Mouse (Mus musculus) erythroblast, embryonic 14.5 days (primary cell): Measurements from ENCODE around the gene Copg1. TPM values are rescaled to one million over a fixed set of nuclear protein-coding genes. Genes with fewer than 3 reads are reported as not detected.
A peak's percentile ranks its signal among the peaks of the same experiment; 100 is the strongest.

Experiments
- H3K27me3 ChIP-seq: 2 replicates; pipeline ENCODE4 v1.6.1; 2012; ENCODE audit warnings: inconsistent platforms; ENCODE audit not compliant: control insufficient read depth
- H3K36me3 ChIP-seq: 2 replicates; pipeline ENCODE4 v1.6.1; 2012; ENCODE audit warnings: mild to moderate bottlenecking, inconsistent platforms; ENCODE audit not compliant: control insufficient read depth
- H3K4me1 ChIP-seq: 2 replicates; pipeline ENCODE4 v1.6.1; 2012; ENCODE audit warnings: inconsistent platforms; ENCODE audit not compliant: control insufficient read depth
- H3K4me3 ChIP-seq: replicated peaks from 2 replicates; pipeline ENCODE3; 2012; ENCODE audit warnings: moderate library complexity, mild to moderate bottlenecking, inconsistent platforms
- H3K9me3 ChIP-seq: 2 replicates; pipeline ENCODE4 v1.6.1; 2012; ENCODE audit warnings: low read length, inconsistent platforms, mixed read lengths; ENCODE audit not compliant: control insufficient read depth
- GATA1 ChIP-seq: IDR thresholded peaks from 2 replicates; pipeline ENCODE4 v1.6.1; 2012; ENCODE audit warnings: low read length, inconsistent platforms, mixed read lengths
- TAL1 ChIP-seq: IDR thresholded peaks from 3 replicates; pipeline ENCODE4 v1.6.1; 2012; ENCODE audit warnings: low read length, inconsistent platforms, mixed read lengths
- polyA plus RNA-seq: library from polyadenylated mRNA; stranded (reverse); fragments of >175 nt; gene quantifications from 2 replicates; pipeline ENCODE4 v1.2.3, GENCODE M21; 2012

Copg1 gene
- 0.85 and 1.3 TPM in 2 replicates for polyA plus RNA-seq

GRCm38 (mm10) chr6:87887594-87888233, at the start of gene Copg1:
Copg1 (plus strand) TSS chr6:87887814.
- TF ChIP-seq TAL1 (no peak), GATA1 (no peak)
- Histone ChIP-seq H3K36me3 (peaks cover 42% of the 10 kb centered on the region), H3K4me3 (peak within 1 kb of the TSS; percentile 78), H3K27me3 (peaks cover 2% of the 10 kb centered on the region; the same call in 1 of the 2 replicates), H3K9me3 (no peaks in the 10 kb centered on the region), H3K4me1 (peaks cover 21% of the 10 kb centered on the region)

- TF ChIP-seq GATA1: no peak
- no peak for TF ChIP-seq TAL1
- peaks cover 69% of the 10 kb centered on the region for H3K36me3 ChIP-seq
These were observed 48.9 kb upstream of the Copg1 start, which contains the start of gene Isy1 for GRCm38 (mm10) chr6:87838551-87839197. Isy1 (minus strand) TSS chr6:87838798.

GRCm38 (mm10) chr6:87839797-87840341, 47.7 kb upstream of the Copg1 start:
- H3K9me3 ChIP-seq: no peaks in the 10 kb centered on the region
- H3K4me1 ChIP-seq: peaks cover 53% of the 10 kb centered on the region
- TF ChIP-seq GATA1: no peak
- no peak for TF ChIP-seq TAL1
- no peaks in the 10 kb centered on the region for H3K27me3 ChIP-seq
- H3K36me3 ChIP-seq: peaks cover 70% of the 10 kb centered on the region
- H3K4me3 ChIP-seq: peak overlapping the region; percentile 80

More at GRCm38 (mm10) chr6:87838551-87839197, 48.9 kb upstream of the Copg1 start, which contains the start of gene Isy1:
- H3K4me3 ChIP-seq: peak within 1 kb of the TSS; percentile 80
- peaks cover 50% of the 10 kb centered on the region for H3K4me1 ChIP-seq
- no peaks in the 10 kb centered on the region for H3K9me3 ChIP-seq
- no peaks in the 10 kb centered on the region for H3K27me3 ChIP-seq

- TF ChIP-seq TAL1: no peak
- Histone ChIP-seq H3K9me3 (no peaks in the 10 kb centered on the region), H3K4me1 (peaks cover 53% of the 10 kb centered on the region), H3K4me3 (no peak overlapping the region), H3K27me3 (no peaks in the 10 kb centered on the region), H3K36me3 (peaks cover 73% of the 10 kb centered on the region)
These were observed 46.0 kb upstream of the Copg1 start for GRCm38 (mm10) chr6:87841635-87842034.

GRCm38 (mm10) chr6:87842254-87842653, 45.4 kb upstream of the Copg1 start:
- Histone ChIP-seq H3K4me3 (no peak overlapping the region), H3K27me3 (no peaks in the 10 kb centered on the region), H3K9me3 (no peaks in the 10 kb centered on the region), H3K36me3 (peaks cover 75% of the 10 kb centered on the region), H3K4me1 (peaks cover 51% of the 10 kb centered on the region)
- TF ChIP-seq GATA1: no peak
- TF ChIP-seq TAL1: no peak

GRCm38 (mm10) chr6:87845031-87845695, 42.5 kb upstream of the Copg1 start:
- Histone ChIP-seq H3K4me3 (no peak overlapping the region), H3K36me3 (peaks cover 93% of the 10 kb centered on the region), H3K4me1 (peaks cover 49% of the 10 kb centered on the region), H3K27me3 (no peaks in the 10 kb centered on the region), H3K9me3 (no peaks in the 10 kb centered on the region)
- TF ChIP-seq TAL1 (no peak), GATA1 (no peak)

- TF ChIP-seq GATA1 (no peak), TAL1 (no peak)
These were observed 40.8 kb upstream of the Copg1 start for GRCm38 (mm10) chr6:87846813-87847212.

GRCm38 (mm10) chr6:87849780-87850154, 37.8 kb upstream of the Copg1 start:
- TF ChIP-seq GATA1: no peak
- no peak for TF ChIP-seq TAL1
- peaks cover 66% of the 10 kb centered on the region for H3K4me1 ChIP-seq
- H3K27me3 ChIP-seq: no peaks in the 10 kb centered on the region
- H3K4me3 ChIP-seq: peak overlapping the region; percentile 100
- H3K9me3 ChIP-seq: no peaks in the 10 kb centered on the region
- peaks cover 47% of the 10 kb centered on the region for H3K36me3 ChIP-seq

More at GRCm38 (mm10) chr6:87846813-87847212, 40.8 kb upstream of the Copg1 start:
- H3K27me3 ChIP-seq: no peaks in the 10 kb centered on the region
- H3K9me3 ChIP-seq: no peaks in the 10 kb centered on the region
- H3K4me3 ChIP-seq: no peak overlapping the region
- H3K36me3 ChIP-seq: peaks cover 76% of the 10 kb centered on the region
- H3K4me1 ChIP-seq: peaks cover 47% of the 10 kb centered on the region
